15 mouse cellular contexts compared by ENCODE assay signal in genomic region chr8:69877992-69878391, GRCm38 (mm10). TPM values are rescaled to one million over a fixed set of nuclear protein-coding genes. Genes with fewer than 3 reads are reported as not detected.
"Had no signal": no experiment of that assay in that cellular context is flagged by ENCODE, and none has a peak within 500 bp of the region (broad histone marks: within the 10 kb centered on the region; RNA-seq: fewer than 3 reads in every experiment).

No protein-coding gene starts in this region.

- DNase-seq: heart, adult 18-20 months; heart, postnatal 10 days; heart, postnatal 4 days; kidney, adult 18-20 months; kidney, adult 8-10 months; kidney, postnatal 10 days; kidney, postnatal 25 days; kidney, postnatal 4 days; liver; liver, embryonic 13.5 days had no signal

- ATAC-seq: hindbrain, embryonic 16.5 days; inflammation-experienced regulatory T-cells, adult 6 months; intestine, embryonic 15.5 days; intestine, postnatal 0 days had no signal

RNA-seq across cellular contexts. Expression of gene Cilp2, which starts 9.5 kb away (rescaled TPM):
- total RNA-seq: granulocyte monocyte progenitor cell, adult 5-6 weeks had no signal

RNA-seq across cellular contexts. Expression of gene Yjefn3, which starts 24.5 kb away (rescaled TPM):
- total RNA-seq: granulocyte monocyte progenitor cell, adult 5-6 weeks had no signal

RNA-seq across cellular contexts. Expression of gene Pbx4, which starts 45.7 kb away (rescaled TPM):
- total RNA-seq: heart, adult 18-20 months had no signal
